Mouse (Mus musculus) limb, embryonic 13.5 days (tissue): ENCODE results near the gene Nr4a1. TPM values are rescaled to one million over a fixed set of nuclear protein-coding genes. Genes with fewer than 3 reads are reported as not detected.

ENCODE experiments used
- ATAC-seq: fragments of 200-750 bp; cut with Nextera tagmentation; 2 replicates; pipeline ENCODE4 v1.8.0; 2017; ENCODE audit warnings: low read depth, moderate number of reproducible peaks, moderate TSS enrichment; ENCODE audit not compliant: low FRiP score
- H3K27ac ChIP-seq: fragments of 300-500 bp; sonication (generic); 2 replicates; pipeline ENCODE4 v1.5.1; 2015; ENCODE audit warnings: inconsistent platforms, mild to moderate bottlenecking, moderate library complexity
- H3K27me3 ChIP-seq: fragments of 300-500 bp; sonication (generic); 2 replicates; pipeline ENCODE4 v1.6.1; 2015; ENCODE audit warnings: mild to moderate bottlenecking, inconsistent platforms
- H3K36me3 ChIP-seq: fragments of 300-500 bp; sonication (generic); 2 replicates; pipeline ENCODE4 v1.6.1; 2015; ENCODE audit warnings: inconsistent platforms, mild to moderate bottlenecking, moderate library complexity
- H3K4me1 ChIP-seq: fragments of 300-500 bp; sonication (generic); 2 replicates; pipeline ENCODE4 v1.6.1; 2015; ENCODE audit warnings: inconsistent platforms
- H3K4me2 ChIP-seq: fragments of 300-500 bp; sonication (generic); replicated peaks from 2 replicates; pipeline ENCODE4 v1.6.1; 2015; ENCODE audit warnings: inconsistent platforms, mild to moderate bottlenecking, moderate library complexity
- H3K4me3 ChIP-seq: fragments of 300-500 bp; sonication (generic); 2 replicates; pipeline ENCODE4 v1.5.1; 2015; ENCODE audit warnings: moderate library complexity, mild to moderate bottlenecking, inconsistent platforms
- H3K9ac ChIP-seq: fragments of 300-500 bp; sonication (generic); 2 replicates; pipeline ENCODE4 v1.6.1; 2015; ENCODE audit warnings: mild to moderate bottlenecking, inconsistent platforms
- H3K9me3 ChIP-seq: fragments of 300-500 bp; sonication (generic); 2 replicates; pipeline ENCODE4 v1.6.1; 2016; ENCODE audit warnings: inconsistent platforms
- WGBS: fragments of 180-500 bp; shearing (Covaris S2); methylation state at CpG from one replicate; pipeline ENCODE4 v1.1.7; 2015; 5-methylcytosine and 5-hydroxymethylcytosine counted together
- polyA plus RNA-seq: library from polyadenylated mRNA; unstranded; fragments of >200 nt; fragmentation: Nextera tagmentation; extraction: Ambion mirVana; gene quantifications from 2 replicates; pipeline ENCODE4 v1.2.1, GENCODE M21; 2015

The Nr4a1 gene
- polyA plus RNA-seq, 1 experiment from 2014 or later, result 10.3 TPM

- H3K4me2 ChIP-seq, result no peak overlapping the region
- no peak overlapping the region; the same call in 1 of the 2 replicates for H3K27ac ChIP-seq
- no peaks in the 10 kb centered on the region for H3K9me3 ChIP-seq
- no peak overlapping the region for H3K9ac ChIP-seq
- peaks cover 29% of the 10 kb centered on the region for H3K36me3 ChIP-seq
- ATAC-seq, result no peak
- peaks cover 52% of the 10 kb centered on the region for H3K4me1 ChIP-seq
- H3K27me3 ChIP-seq, result peaks cover 10% of the 10 kb centered on the region; the same call in 1 of the 2 replicates
- 69% methylated on average over 10 of the region's 10 CpGs for WGBS
- no peak overlapping the region for H3K4me3 ChIP-seq
These were observed 19.3 kb upstream of the Nr4a1 start for GRCm38 (mm10) chr15:101234611-101235341.

GRCm38 (mm10) chr15:101235342-101235698, 18.7 kb upstream of the Nr4a1 start:
- Histone ChIP-seq H3K9me3 (no peaks in the 10 kb centered on the region), H3K27ac (no peak overlapping the region; the same call in 1 of the 2 replicates), H3K9ac (0 out of 2 replicates have a peak overlapping the region, but pooled peaks have one; percentile 39), H3K36me3 (peaks cover 23% of the 10 kb centered on the region), H3K4me2 (peak overlapping the region; percentile 16; the same call in 1 of the 2 replicates), H3K4me3 (no peak overlapping the region), H3K27me3 (peaks cover 10% of the 10 kb centered on the region; the same call in 1 of the 2 replicates), H3K4me1 (peaks cover 52% of the 10 kb centered on the region)
- no peak for ATAC-seq
- WGBS, result 37% methylated on average over 5 of the region's 5 CpGs

- peak overlapping the region; percentile 16; the same call in 1 of the 2 replicates for H3K4me2 ChIP-seq
- no peak overlapping the region for H3K4me3 ChIP-seq
- no peak for ATAC-seq
- peaks cover 18% of the 10 kb centered on the region for H3K36me3 ChIP-seq
- peaks cover 53% of the 10 kb centered on the region for H3K4me1 ChIP-seq
- WGBS, result 34% methylated on average over 12 of the region's 12 CpGs
- H3K9ac ChIP-seq, result 0 out of 2 replicates have a peak overlapping the region, but pooled peaks have one; percentile 39
- H3K27me3 ChIP-seq, result peaks cover 9% of the 10 kb centered on the region; the same call in 1 of the 2 replicates
- 0 out of 2 replicates have a peak overlapping the region, but pooled peaks have one; percentile 10 for H3K27ac ChIP-seq
- H3K9me3 ChIP-seq, result no peaks in the 10 kb centered on the region
These were observed 18.2 kb upstream of the Nr4a1 start for GRCm38 (mm10) chr15:101235728-101236327.

GRCm38 (mm10) chr15:101236878-101237277, 17.2 kb upstream of the Nr4a1 start:
- H3K27ac ChIP-seq, result no peak overlapping the region
- 4% methylated on average over 3 of the region's 3 CpGs for WGBS
- ATAC-seq, result no peak
- peaks cover 8% of the 10 kb centered on the region for H3K36me3 ChIP-seq
- H3K4me1 ChIP-seq, result peaks cover 59% of the 10 kb centered on the region
- no peak overlapping the region for H3K4me3 ChIP-seq
- H3K4me2 ChIP-seq, result no peak overlapping the region
- H3K9me3 ChIP-seq, result no peaks in the 10 kb centered on the region
- H3K9ac ChIP-seq, result no peak overlapping the region
- peaks cover 8% of the 10 kb centered on the region; the same call in 1 of the 2 replicates for H3K27me3 ChIP-seq

- WGBS, result 5% methylated on average over 28 of the region's 28 CpGs
- 0 out of 2 replicates have a peak, but pooled peaks have one; percentile 31 for ATAC-seq
- no peak overlapping the region for H3K27ac ChIP-seq
- H3K27me3 ChIP-seq, result peaks cover 8% of the 10 kb centered on the region; the same call in 1 of the 2 replicates
- no peaks in the 10 kb centered on the region for H3K36me3 ChIP-seq
- H3K9me3 ChIP-seq, result no peaks in the 10 kb centered on the region
- H3K4me3 ChIP-seq, result peak overlapping the region; percentile 35
- H3K4me2 ChIP-seq, result peak overlapping the region; percentile 67
- peaks cover 47% of the 10 kb centered on the region for H3K4me1 ChIP-seq
- 0 out of 2 replicates have a peak overlapping the region, but pooled peaks have one; percentile 25 for H3K9ac ChIP-seq
These were observed 15.1 kb upstream of the Nr4a1 start for GRCm38 (mm10) chr15:101238885-101239511.

- H3K27me3 ChIP-seq, result peaks cover 8% of the 10 kb centered on the region; the same call in 1 of the 2 replicates
- H3K4me3 ChIP-seq, result no peak overlapping the region
- H3K9me3 ChIP-seq, result no peaks in the 10 kb centered on the region
- no peak overlapping the region for H3K27ac ChIP-seq
- H3K4me1 ChIP-seq, result peaks cover 43% of the 10 kb centered on the region
- 73% methylated on average over 8 of the region's 8 CpGs for whole genome bisulfite sequencing
- H3K36me3 ChIP-seq, result no peaks in the 10 kb centered on the region
- no peak overlapping the region for H3K9ac ChIP-seq
- ATAC-seq, result no peak
- no peak overlapping the region for H3K4me2 ChIP-seq
These were observed 14.2 kb upstream of the Nr4a1 start for GRCm38 (mm10) chr15:101239821-101240220.

- peak overlapping the region; percentile 16 for H3K4me3 ChIP-seq
- H3K27me3 ChIP-seq, result peaks cover 8% of the 10 kb centered on the region; the same call in 1 of the 2 replicates
- no peaks in the 10 kb centered on the region for H3K36me3 ChIP-seq
- peak overlapping the region; percentile 56 for H3K4me2 ChIP-seq
- no peak overlapping the region for H3K27ac ChIP-seq
- H3K9me3 ChIP-seq, result no peaks in the 10 kb centered on the region
- 11% methylated on average over 10 of the region's 10 CpGs for WGBS
- H3K4me1 ChIP-seq, result peaks cover 35% of the 10 kb centered on the region
- 0 out of 2 replicates have a peak overlapping the region, but pooled peaks have one; percentile 31 for H3K9ac ChIP-seq
- peak; percentile 46; the same call in 1 of the 2 replicates for ATAC-seq
These were observed 13.3 kb upstream of the Nr4a1 start for GRCm38 (mm10) chr15:101240799-101241204.

- Histone ChIP-seq H3K9ac (0 out of 2 replicates have a peak overlapping the region, but pooled peaks have one; percentile 31), H3K4me1 (peaks cover 33% of the 10 kb centered on the region), H3K27ac (no peak overlapping the region; the same call in 1 of the 2 replicates), H3K9me3 (no peaks in the 10 kb centered on the region), H3K36me3 (no peaks in the 10 kb centered on the region), H3K27me3 (peaks cover 8% of the 10 kb centered on the region; the same call in 1 of the 2 replicates), H3K4me2 (peak overlapping the region; percentile 56), H3K4me3 (no peak overlapping the region)
- ATAC-seq, result no peak
- 53% methylated on average over 9 of the region's 9 CpGs for WGBS
These were observed 12.8 kb upstream of the Nr4a1 start for GRCm38 (mm10) chr15:101241236-101241635.

- Histone ChIP-seq H3K4me1 (peaks cover 32% of the 10 kb centered on the region), H3K9ac (no peak overlapping the region), H3K27me3 (peaks cover 8% of the 10 kb centered on the region; the same call in 1 of the 2 replicates), H3K36me3 (no peaks in the 10 kb centered on the region), H3K4me3 (no peak overlapping the region), H3K9me3 (no peaks in the 10 kb centered on the region), H3K4me2 (no peak overlapping the region), H3K27ac (no peak overlapping the region)
- 61% methylated on average over 9 of the region's 9 CpGs for WGBS
- ATAC-seq, result no peak
These were observed 12.2 kb upstream of the Nr4a1 start for GRCm38 (mm10) chr15:101241853-101242252.

GRCm38 (mm10) chr15:101242645-101243044, 11.4 kb upstream of the Nr4a1 start:
- Histone ChIP-seq H3K27ac (no peak overlapping the region), H3K4me2 (no peak overlapping the region), H3K4me1 (peaks cover 39% of the 10 kb centered on the region), H3K9ac (no peak overlapping the region), H3K27me3 (peaks cover 8% of the 10 kb centered on the region; the same call in 1 of the 2 replicates), H3K9me3 (no peaks in the 10 kb centered on the region), H3K4me3 (no peak overlapping the region), H3K36me3 (no peaks in the 10 kb centered on the region)
- no peak for ATAC-seq
- 18% methylated on average over 8 of the region's 8 CpGs for WGBS

- Histone ChIP-seq H3K9me3 (no peaks in the 10 kb centered on the region), H3K27me3 (no peaks in the 10 kb centered on the region), H3K9ac (no peak overlapping the region), H3K4me2 (no peak overlapping the region), H3K4me3 (no peak overlapping the region), H3K27ac (no peak overlapping the region), H3K36me3 (no peaks in the 10 kb centered on the region), H3K4me1 (peaks cover 42% of the 10 kb centered on the region)
- ATAC-seq, result no peak
- 66% methylated on average over 3 of the region's 3 CpGs for WGBS
These were observed 10.1 kb upstream of the Nr4a1 start for GRCm38 (mm10) chr15:101244012-101244411.
